Mouse (Mus musculus) B cell, adult 62 days (primary cell): ENCODE data around the gene Serpinb2. TPM values are rescaled to one million over a fixed set of nuclear protein-coding genes. Genes with fewer than 3 reads are reported as not detected.

Experiments
- total RNA-seq: library from RNA; stranded (reverse); gene quantifications from 4 replicates; pipeline ENCODE4 v1.2.4, GENCODE M21; 2023

The Serpinb2 gene
- total RNA-seq: not detected in 4 replicates

DNA sequence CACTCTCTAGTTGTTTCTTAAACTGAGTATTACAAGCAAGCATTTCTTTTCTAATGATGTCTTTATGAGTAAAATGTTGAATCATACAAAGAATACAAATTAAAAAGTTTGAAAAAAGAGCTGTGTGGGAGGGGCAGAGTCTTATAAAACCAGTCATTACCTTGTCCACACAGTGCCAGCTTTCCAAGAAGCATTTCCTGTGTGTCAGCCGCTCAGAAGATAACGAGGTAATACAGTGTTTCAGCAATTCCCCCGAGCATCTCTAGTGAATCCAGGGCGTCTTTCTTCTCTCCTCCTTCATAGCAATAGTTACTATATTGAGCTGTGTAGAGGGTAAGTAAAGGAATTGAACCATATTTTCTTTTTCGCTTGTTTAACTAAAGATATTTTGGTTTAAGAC lies at the start of gene Serpinb2:
Gene Serpinb2, plus strand, starts transcription at position 172 of the 400 bp plus-strand sequence.

Other genes starting within 250 kb of the Serpinb2 start
- not detected in 4 replicates for gene Serpinb3b, start 233.1 kb upstream of the Serpinb2 start, total RNA-seq
- not detected in 4 replicates for gene Serpinb3c, start 233.1 kb upstream of the Serpinb2 start, total RNA-seq
- gene Serpinb11, start 150.2 kb upstream of the Serpinb2 start, total RNA-seq: not detected in 4 replicates
- gene Serpinb7, start 111.8 kb upstream of the Serpinb2 start, total RNA-seq: 0.28 to 0.72 TPM in 2 of 4 replicates, not detected in the others
- gene Serpinb8, start 78.6 kb downstream of the Serpinb2 start, total RNA-seq: 0.36 TPM in 1 of 4 replicates, not detected in the others